26 mouse cellular contexts compared by ENCODE assay signal in genomic region chr15:78390855-78391254, GRCm38 (mm10). TPM values are rescaled to one million over a fixed set of nuclear protein-coding genes. Genes with fewer than 3 reads are reported as not detected.
DNase-seq lines count a peak whose midpoint lies in the region; ATAC-seq lines count a peak whose summit lies in the region.
"Had no signal": no experiment of that assay in that cellular context is flagged by ENCODE, and none has a peak within 500 bp of the region (broad histone marks: within the 10 kb centered on the region; RNA-seq: fewer than 3 reads in every experiment).

No protein-coding gene starts in this region.

- no peak overlapping the region for H3K4me3 ChIP-seq in kidney, embryonic 16.5 days (ENCODE audit: low read length)
- H3K4me3 ChIP-seq: embryonic facial prominence, embryonic 15.5 days; heart, embryonic 12.5 days; hindbrain, embryonic 12.5 days; limb, embryonic 12.5 days; liver, embryonic 15.5 days had no signal

- 78% methylated on average over 3 of the region's 3 CpGs for WGBS in kidney, embryonic 16.5 days

- DNase-seq in 416B (ENCODE audit: low read depth) (peak; percentile 66), liver (no peak)
- peak; percentile 4 for DNase-seq in T-cell, adult 2 months (ENCODE audit: low spot score)
- peak; percentile 41 for DNase-seq in thymus, postnatal 14 days
- DNase-seq in right cerebral cortex, postnatal 4 days, result no peak
- DNase-seq: adrenal gland, postnatal 10 days; cerebellum, adult 11-12 months; cerebellum, postnatal 36 days; heart, adult 11 months; heart, postnatal 14 days; kidney, adult 9 months; kidney, postnatal 36 days had no signal

- H3K9ac ChIP-seq in kidney, embryonic 16.5 days (replicated peaks; ENCODE audit: low read length), result no peak overlapping the region
- H3K9ac ChIP-seq: embryonic facial prominence, embryonic 15.5 days; heart, embryonic 12.5 days; hindbrain, embryonic 12.5 days; limb, embryonic 12.5 days; liver, embryonic 15.5 days had no signal

- H3K4me2 ChIP-seq in kidney, embryonic 16.5 days (replicated peaks; ENCODE audit: low read depth, low read length), result no peak overlapping the region
- H3K4me2 ChIP-seq: embryonic facial prominence, embryonic 15.5 days; heart, embryonic 12.5 days; hindbrain, embryonic 12.5 days; limb, embryonic 12.5 days; liver, embryonic 15.5 days had no signal

- H3K27me3 ChIP-seq in kidney, embryonic 16.5 days (ENCODE audit: insufficient read depth, low read length), result no peaks in the 10 kb centered on the region
- H3K27me3 ChIP-seq: embryonic facial prominence, embryonic 15.5 days; heart, embryonic 12.5 days; hindbrain, embryonic 12.5 days; limb, embryonic 12.5 days had no signal

- no peaks in the 10 kb centered on the region for H3K36me3 ChIP-seq in kidney, embryonic 16.5 days (ENCODE audit: insufficient read depth, low read length)
- H3K36me3 ChIP-seq: embryonic facial prominence, embryonic 15.5 days; heart, embryonic 12.5 days; hindbrain, embryonic 12.5 days; limb, embryonic 12.5 days; liver, embryonic 15.5 days had no signal

- peak; percentile 95 for ATAC-seq in megakaryocyte, adult 5-6 weeks (ENCODE audit: poor library complexity, severe bottlenecking)
- ATAC-seq in kidney, embryonic 16.5 days (ENCODE audit: low FRiP score, low TSS enrichment), result no peak
- ATAC-seq: forebrain, embryonic 16.5 days; lung, postnatal 0 days had no signal

- H3K9me3 ChIP-seq in kidney, embryonic 16.5 days (ENCODE audit: low read length), result no peaks in the 10 kb centered on the region
- H3K9me3 ChIP-seq: embryonic facial prominence, embryonic 15.5 days; heart, embryonic 12.5 days; hindbrain, embryonic 12.5 days; limb, embryonic 12.5 days; liver, embryonic 15.5 days had no signal

- no peaks in the 10 kb centered on the region for H3K4me1 ChIP-seq in kidney, embryonic 16.5 days (ENCODE audit: insufficient read depth, low read length)
- H3K4me1 ChIP-seq: embryonic facial prominence, embryonic 15.5 days; heart, embryonic 12.5 days; hindbrain, embryonic 12.5 days; limb, embryonic 12.5 days; liver, embryonic 15.5 days had no signal

- H3K27ac ChIP-seq in kidney, embryonic 16.5 days (ENCODE audit: low read length), result no peak overlapping the region
- H3K27ac ChIP-seq: embryonic facial prominence, embryonic 15.5 days; hindbrain, embryonic 12.5 days; limb, embryonic 12.5 days; liver, embryonic 15.5 days had no signal

RNA-seq across cellular contexts. Expression of gene Tex33, which starts 4.9 kb away (rescaled TPM):
- not detected in 2 replicates for total RNA-seq in megakaryocyte, adult 5-6 weeks (2015)
- total RNA-seq in megakaryocyte, adult 5-6 weeks (2017), result not detected in 2 replicates
- not detected in 2 replicates for polyA plus RNA-seq in kidney, embryonic 16.5 days (2015; fragmentation: Nextera tagmentation; extraction: Ambion mirVana)
- total RNA-seq: adrenal gland, postnatal 10 days; gastrocnemius, adult 18-20 months; heart, postnatal 14 days; megakaryocyte-erythroid progenitor cell, adult 5-6 weeks; midbrain, postnatal 0 days had no signal
- polyA plus RNA-seq: forebrain, embryonic 16.5 days; heart, embryonic 12.5 days; hindbrain, embryonic 12.5 days; intestine, embryonic 14.5 days; limb, embryonic 12.5 days; liver, embryonic 15.5 days; lung, postnatal 0 days; neural tube, embryonic 11.5 days had no signal

RNA-seq across cellular contexts. Expression of gene Tst, which starts 14.9 kb away (rescaled TPM):
- total RNA-seq in megakaryocyte, adult 5-6 weeks (2015), result 9.8 and 10.4 TPM in 2 replicates
- 3.3 and 8.8 TPM in 2 replicates for total RNA-seq in megakaryocyte, adult 5-6 weeks (2017)
- 64.4 and 76.4 TPM in 2 replicates for polyA plus RNA-seq in kidney, embryonic 16.5 days (2015; fragmentation: Nextera tagmentation; extraction: Ambion mirVana)

RNA-seq across cellular contexts. Expression of gene Mpst, which starts 15.4 kb away (rescaled TPM):
- total RNA-seq in megakaryocyte, adult 5-6 weeks (2015), result 3.8 and 5.9 TPM in 2 replicates
- total RNA-seq in megakaryocyte, adult 5-6 weeks (2017), result 12.9 and 24.2 TPM in 2 replicates
- 3.2 and 5.3 TPM in 2 replicates for polyA plus RNA-seq in kidney, embryonic 16.5 days (2015; fragmentation: Nextera tagmentation; extraction: Ambion mirVana)

RNA-seq across cellular contexts. Expression of gene Kctd17, which starts 37.5 kb away (rescaled TPM):
- 8.7 and 9.5 TPM in 2 replicates for total RNA-seq in megakaryocyte, adult 5-6 weeks (2015)
- total RNA-seq in megakaryocyte, adult 5-6 weeks (2017), result 5.2 and 9.6 TPM in 2 replicates
- 41.5 and 43.1 TPM in 2 replicates for polyA plus RNA-seq in kidney, embryonic 16.5 days (2015; fragmentation: Nextera tagmentation; extraction: Ambion mirVana)
- total RNA-seq: megakaryocyte-erythroid progenitor cell, adult 5-6 weeks had no signal

Comparison
In these comparisons a context has a peak if more than half of its experiments do, and no peak if none do; other contexts are left out.
1. DNase-seq: peak in 416B (single experiment), T-cell, adult 2 months (single experiment) and thymus, postnatal 14 days (single experiment); none in right cerebral cortex, postnatal 4 days (single experiment) and liver (single experiment).